Mouse (Mus musculus) splenic B cell, adult 2 months (primary cell): ENCODE data around the gene Galr2.

Source experiments
- DNase-seq: peaks from one replicate; pipeline ENCODE4 v3.0.0-alpha.2; 2011; ENCODE audit warnings: low read depth, low spot score
- H3K27me3 ChIP-seq: 2 replicates; pipeline ENCODE4 v1.6.1; 2012; ENCODE audit warnings: mild to moderate bottlenecking, low read length, moderate library complexity, mixed read lengths; ENCODE audit not compliant: control insufficient read depth, poor library complexity, insufficient read depth, severe bottlenecking
- H3K36me3 ChIP-seq: 2 replicates; pipeline ENCODE4 v1.6.1; 2012; ENCODE audit warnings: mild to moderate bottlenecking, low read length, moderate library complexity, mixed read lengths; ENCODE audit not compliant: control insufficient read depth, poor library complexity, insufficient read depth, severe bottlenecking

Galr2 gene

DNA sequence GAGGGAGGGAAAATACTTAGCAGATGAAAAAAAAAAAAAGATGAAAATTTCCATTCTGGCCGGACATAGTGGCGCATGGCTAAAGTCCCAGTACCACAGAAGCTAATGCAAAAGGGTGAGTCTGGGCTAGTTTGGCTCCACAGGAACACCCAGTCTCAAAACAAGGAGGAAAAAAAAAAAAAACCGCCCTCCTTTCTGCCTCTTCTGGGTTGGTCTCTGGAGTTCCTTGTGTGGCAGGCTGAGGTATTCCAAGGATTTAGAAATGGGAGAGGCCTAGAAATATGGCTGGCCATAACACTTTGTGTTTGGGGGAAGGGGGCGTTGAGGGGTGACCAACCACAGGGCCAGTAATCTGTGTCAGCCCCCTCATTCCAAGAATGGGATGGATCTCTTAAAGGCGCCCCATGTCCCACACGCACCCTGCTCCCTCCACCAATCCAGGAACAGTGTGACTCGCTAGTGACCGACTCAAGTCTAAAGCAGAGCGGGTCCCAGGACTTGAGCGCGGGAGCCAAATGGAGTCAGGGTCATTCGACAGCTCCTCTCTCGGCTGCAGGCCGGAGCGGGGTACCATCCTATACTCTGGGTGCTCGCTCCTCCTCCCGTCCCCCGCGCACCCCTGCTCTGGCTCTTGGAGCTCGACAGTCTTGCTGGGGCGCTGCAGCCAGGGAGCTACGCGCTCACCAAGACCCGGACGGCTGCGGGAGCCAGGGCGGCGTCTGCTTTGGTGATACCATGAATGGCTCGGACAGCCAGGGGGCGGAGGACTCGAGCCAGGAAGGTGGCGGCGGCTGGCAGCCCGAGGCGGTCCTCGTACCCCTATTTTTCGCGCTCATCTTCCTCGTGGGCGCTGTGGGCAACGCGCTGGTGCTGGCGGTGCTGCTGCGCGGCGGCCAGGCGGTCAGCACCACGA, at the start of gene Galr2:
Galr2 (plus strand) TSS at position 189 of the 913 bp plus-strand sequence.
- H3K27me3 ChIP-seq, result no peaks in the 10 kb centered on the region
- peak; percentile 20 for DNase-seq
- H3K36me3 ChIP-seq, result no peaks in the 10 kb centered on the region

DNA sequence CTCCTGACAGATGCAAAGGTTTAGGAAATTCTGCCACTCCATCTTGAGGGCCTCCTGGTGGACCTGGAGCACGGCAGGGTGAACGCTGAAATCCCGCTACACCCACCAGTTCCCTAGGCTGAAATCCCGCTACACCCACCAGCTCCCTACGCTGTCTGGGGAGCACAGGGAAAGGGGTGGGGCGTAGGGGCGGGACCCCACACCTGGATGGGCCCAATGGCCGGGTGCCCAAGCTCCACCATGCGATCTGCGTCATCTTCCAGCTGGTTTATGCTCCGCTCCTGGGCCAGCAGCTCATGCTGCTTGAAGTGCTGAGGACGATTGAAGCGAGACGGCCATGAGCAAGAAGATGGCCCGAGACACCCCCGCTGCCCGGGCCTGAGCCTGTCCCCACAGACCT, 48.3 kb upstream of the Galr2 start:
- Histone ChIP-seq H3K27me3 (no peaks in the 10 kb centered on the region), H3K36me3 (no peaks in the 10 kb centered on the region)
- no peak for DNase-seq

DNA sequence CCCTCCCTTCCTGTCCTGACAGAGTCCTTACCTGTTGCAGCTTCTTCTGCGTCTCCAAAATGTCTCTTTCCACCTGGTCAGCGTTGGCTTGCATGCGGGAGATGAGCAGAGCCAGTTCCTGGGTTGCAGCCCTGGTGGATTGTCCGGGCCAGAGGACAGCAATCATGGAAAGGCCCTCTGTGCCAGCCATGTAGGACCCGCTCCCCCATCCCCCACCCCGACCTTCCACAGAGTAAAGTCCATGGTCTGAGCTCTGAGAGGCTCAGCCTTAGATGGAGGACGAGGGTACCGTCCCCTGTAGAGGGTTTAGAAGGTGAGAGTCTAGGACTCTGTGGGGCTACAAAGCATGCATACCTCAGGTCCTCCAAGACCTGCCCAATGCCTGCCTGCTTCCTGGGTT, 45.8 kb upstream of the Galr2 start:
- no peak for DNase-seq
- H3K36me3 ChIP-seq, result no peaks in the 10 kb centered on the region
- H3K27me3 ChIP-seq, result no peaks in the 10 kb centered on the region

DNA sequence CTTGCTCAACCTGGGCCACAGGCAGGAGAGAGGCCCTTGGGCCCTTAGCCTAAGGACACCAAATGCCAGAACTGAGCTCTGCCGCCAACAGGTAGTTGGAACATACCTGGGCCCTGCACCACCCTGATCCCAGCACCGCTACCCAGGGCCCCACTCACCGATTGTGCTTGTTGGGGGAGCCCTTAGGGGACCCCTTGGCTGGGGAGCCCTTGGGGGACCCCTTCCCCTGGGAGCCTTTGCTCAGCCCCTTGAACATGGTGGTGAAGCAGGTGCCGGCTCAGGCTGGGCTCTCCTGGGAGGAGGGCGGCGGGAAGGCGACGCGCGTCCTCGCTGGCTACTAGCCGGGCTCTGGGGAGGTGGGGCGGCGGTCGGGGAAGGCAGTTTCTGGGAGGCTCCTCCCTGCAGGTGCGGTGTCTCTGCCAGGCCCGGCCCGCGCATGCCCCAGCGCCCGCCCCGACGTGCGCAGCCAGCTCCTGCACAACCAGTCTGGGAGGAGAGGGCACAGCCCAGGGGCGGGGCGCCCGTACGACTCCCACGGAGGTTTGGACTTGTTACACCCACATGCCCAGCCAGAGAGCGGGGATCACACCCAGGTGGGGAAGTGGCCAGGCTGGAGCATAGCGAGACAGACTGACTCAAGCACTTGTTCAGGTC, 42.9 kb upstream of the Galr2 start, which contains the start of gene Evpl:
Evpl (minus strand) TSS at position 336 of the 654 bp plus-strand sequence.
- DNase-seq, result peak; percentile 38
- Histone ChIP-seq H3K36me3 (no peaks in the 10 kb centered on the region), H3K27me3 (no peaks in the 10 kb centered on the region)

DNA sequence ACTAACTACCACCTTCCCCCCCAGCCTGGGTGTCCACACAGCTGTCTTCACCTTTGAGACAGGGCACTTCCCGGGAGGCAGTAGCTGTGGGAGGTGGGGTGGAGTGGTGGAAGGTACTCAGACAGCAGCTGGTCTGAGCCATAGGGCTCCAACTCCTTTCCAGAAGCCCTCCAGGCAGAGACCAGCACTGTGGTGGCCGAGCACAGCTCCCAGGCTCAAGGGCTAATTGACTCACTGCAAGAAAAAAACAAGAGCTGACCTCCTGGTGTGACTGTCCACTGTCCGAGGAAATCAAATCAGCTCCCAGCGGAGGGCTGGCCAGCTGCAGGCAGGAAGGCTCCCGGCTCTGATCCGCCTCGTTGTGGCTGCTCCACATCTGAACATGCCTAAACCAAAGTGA, 40.9 kb upstream of the Galr2 start:
- no peak for DNase-seq
- Histone ChIP-seq H3K36me3 (no peaks in the 10 kb centered on the region), H3K27me3 (no peaks in the 10 kb centered on the region)

DNA sequence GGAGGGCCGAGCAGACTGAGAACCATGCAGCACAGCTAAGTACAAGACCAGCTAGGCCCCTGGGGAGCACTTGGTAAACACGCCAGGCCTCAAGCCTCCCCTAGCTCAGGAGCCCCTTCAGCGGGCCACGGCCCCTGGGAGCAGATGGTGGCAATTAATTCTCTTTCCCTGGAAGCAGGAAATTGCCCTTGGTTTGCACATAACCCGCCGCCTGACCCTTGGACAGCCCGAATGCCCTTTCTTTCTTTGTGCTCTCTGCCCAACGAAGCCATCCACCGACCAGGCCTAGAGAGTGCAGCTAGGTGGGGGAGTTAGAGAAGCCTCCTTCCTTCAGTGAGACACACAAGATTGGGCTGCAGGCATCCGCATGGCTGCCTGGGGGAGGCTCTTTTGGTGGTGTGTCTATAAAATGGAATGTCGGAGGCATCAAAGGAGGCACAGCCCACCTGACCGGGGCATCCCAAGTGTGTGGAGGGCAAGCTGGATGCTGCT, 38.9 kb upstream of the Galr2 start:
- H3K36me3 ChIP-seq, result peaks cover 7% of the 10 kb centered on the region; the same call in 1 of the 2 replicates
- no peak for DNase-seq
- H3K27me3 ChIP-seq, result no peaks in the 10 kb centered on the region

DNA sequence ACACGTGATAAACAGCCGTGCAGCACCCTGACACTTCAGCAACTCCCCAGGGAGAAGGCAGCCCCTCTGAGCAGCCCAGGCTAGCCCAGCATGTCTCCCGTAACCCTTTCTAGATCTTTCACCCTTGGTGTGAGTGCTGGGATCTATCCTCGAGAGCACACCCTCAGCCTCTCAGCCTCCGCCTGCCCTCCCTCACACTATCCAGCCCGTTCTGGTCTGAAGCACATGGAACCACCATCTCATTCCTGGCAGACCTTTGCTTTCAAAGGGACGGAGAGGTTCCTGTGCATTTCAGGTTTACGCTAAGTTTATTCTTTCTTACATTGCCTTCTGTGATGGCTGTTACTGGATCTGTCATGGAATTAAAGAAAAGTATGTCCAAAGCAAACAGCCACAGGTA, 36.2 kb upstream of the Galr2 start:
- Histone ChIP-seq H3K27me3 (no peaks in the 10 kb centered on the region), H3K36me3 (peaks cover 7% of the 10 kb centered on the region)
- DNase-seq, result no peak

DNA sequence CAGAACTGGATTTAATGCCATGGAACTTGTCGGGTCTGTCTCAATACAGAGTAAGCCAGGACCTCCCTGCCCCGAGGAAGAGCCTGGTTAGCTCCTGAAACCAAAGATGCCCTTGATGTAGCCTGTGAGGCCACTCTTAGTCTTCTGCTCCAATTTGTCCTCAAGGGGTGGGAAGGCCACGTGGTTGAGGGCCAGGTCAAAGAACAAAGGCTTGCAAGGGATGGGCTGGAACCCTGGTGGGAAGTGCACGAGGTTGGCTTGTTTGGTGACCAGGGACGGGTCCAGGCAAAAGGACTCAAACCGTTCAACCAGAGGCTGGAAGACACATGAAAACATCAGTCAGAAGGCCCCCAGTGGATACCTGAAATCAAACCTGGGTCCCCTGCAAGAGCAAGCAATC, 35.1 kb upstream of the Galr2 start:
- Histone ChIP-seq H3K36me3 (peaks cover 7% of the 10 kb centered on the region), H3K27me3 (no peaks in the 10 kb centered on the region)
- no peak for DNase-seq

DNA sequence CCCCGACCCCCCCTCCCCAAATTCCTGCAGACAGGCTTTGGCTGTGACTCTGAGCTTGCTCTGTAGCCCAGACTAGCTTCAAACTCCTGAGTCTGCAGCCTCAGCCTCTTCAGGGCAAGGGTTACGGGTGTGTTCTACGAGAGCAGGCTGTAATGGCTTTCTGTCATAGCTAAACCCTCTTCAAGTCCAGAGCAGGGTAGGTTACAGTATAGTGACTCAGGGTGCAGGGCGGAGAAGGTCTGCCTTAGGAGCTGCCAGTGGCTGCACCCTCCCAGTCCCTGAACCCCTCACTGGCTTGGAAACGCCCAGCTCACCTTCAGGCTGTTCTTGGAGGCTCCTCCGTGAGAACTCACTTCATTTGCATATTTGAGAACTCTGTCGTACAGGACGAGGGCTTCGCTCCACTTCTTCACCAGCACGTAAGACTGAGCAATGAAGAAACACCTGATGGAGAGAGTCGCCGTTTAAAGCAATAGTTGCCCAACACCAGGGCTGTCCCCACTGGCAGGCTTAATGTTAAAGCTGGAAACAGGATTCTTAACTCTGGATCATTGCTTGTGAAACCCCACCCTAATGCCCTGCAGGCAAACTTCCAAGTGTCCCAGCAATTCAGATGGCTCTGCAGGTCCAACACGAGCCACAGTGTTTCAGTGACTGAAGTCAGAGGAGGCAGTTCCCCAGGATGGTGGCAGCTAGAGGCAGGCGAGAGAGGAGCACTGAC, 33.1 kb upstream of the Galr2 start:
- H3K27me3 ChIP-seq, result no peaks in the 10 kb centered on the region
- no peak for DNase-seq
- peaks cover 10% of the 10 kb centered on the region for H3K36me3 ChIP-seq

DNA sequence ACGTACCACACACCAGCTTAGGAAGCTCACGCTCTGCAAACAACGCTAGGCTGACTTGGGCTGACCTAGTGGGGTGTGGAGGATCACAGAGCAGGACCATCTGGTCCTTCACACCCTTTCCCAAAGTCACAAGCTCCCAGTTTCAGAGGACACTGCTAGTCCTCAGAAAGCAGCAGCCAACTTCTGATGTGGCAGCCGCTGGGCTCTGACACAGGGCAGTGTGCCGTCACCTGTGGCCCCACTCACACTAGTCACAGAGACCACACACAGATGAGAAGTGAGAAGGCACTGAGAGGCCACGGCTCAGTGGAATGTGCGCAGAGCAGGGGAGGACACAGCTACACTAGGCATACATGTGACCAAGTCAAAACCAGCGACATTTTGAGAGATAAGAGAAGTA, 29.8 kb upstream of the Galr2 start:
- H3K36me3 ChIP-seq, result peaks cover 5% of the 10 kb centered on the region
- H3K27me3 ChIP-seq, result no peaks in the 10 kb centered on the region
- no peak for DNase-seq

DNA sequence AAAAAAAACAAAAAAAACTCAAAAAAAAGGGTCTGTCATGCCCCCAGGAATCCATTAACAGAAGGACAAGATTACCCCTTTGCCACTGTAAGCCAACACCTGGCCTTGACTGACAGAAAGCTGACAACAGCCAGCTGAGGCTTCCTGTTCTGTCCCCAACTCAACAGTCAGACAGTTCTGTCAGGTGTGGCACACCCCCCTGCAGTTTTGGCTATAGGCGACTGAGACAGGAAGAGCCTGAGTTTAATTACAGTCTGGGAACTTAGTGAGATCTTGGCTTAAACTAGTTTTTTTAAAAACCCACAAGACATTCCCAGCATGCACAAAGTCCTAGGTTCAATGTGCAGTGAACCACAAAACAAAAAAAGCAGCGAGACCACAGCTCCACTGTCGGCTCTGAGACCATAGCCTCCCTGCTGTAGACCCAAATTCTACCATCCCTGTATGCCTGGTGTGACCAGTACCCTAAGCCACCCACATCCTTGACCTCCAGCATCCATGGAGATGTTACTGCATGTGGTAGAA, 27.6 kb upstream of the Galr2 start:
- no peak for DNase-seq
- H3K27me3 ChIP-seq, result no peaks in the 10 kb centered on the region
- H3K36me3 ChIP-seq, result peaks cover 2% of the 10 kb centered on the region

DNA sequence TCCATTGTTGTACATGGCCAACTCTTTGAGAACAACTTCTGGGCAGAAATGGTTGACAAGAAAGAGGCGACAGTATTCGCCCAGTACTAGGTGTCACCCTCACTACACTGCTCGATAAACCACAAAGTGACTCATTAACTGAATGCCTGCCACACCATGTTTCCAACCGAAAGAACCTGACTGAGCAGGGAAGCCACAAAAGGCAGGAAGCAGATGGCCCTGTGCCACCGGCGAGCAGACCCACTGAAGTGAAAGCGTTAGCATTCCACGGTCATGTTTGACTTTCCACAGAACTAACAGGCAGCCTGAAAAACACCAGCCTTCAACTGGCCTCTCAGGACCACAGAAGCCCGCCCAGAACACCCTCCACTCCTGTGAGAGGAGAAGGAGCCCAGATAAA, 26.1 kb upstream of the Galr2 start:
- peak; percentile 8 for DNase-seq
- H3K36me3 ChIP-seq, result peaks cover 2% of the 10 kb centered on the region
- no peaks in the 10 kb centered on the region for H3K27me3 ChIP-seq

DNA sequence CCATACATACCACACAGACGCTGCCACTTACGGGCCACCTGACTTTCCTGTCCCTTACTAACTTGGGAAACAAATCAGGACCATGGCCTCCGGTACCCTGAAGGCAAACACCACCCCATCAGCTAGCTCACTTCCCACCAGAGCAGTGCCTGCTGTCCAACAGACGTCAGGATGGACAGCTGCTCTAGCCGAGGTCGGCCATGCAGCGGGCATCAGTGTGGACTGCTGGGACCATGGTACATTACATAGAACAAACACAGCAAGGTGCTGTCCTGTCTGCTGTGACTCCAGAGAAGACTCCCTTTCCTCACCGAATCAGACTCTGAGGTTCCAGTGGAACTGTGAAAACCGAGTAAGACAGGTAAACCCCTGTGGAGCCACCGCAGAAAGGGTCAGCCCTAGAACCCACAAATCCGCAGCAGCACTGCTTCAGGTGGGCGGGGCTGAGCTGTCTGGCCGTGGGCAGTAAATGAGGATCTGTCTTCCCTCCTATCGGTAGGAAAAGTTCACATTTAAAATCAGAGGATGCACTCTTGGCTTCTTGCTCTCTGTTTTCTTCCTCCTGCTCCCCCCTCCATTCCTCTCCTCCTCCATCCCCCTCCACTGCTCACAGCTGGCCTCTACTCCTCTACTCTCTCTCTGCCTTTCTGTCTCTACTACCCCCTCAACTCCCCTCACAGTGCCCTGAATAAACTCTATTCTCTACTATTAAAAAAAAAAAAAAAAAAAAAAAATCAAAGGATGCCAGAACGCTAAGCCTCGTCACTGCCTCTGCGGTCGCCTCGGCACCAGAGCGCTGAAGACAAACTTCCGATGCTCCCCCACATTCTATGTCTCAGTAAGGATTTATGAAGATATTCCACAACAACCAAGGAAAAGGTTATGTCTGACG, 25.4 kb upstream of the Galr2 start:
- Histone ChIP-seq H3K36me3 (peaks cover 6% of the 10 kb centered on the region), H3K27me3 (no peaks in the 10 kb centered on the region)
- DNase-seq, result no peak
